Mouse (Mus musculus): ENCODE data around the gene Ntmt1. TPM values are rescaled to one million over a fixed set of nuclear protein-coding genes. Genes with fewer than 3 reads are reported as not detected.

Gene Ntmt1
- polyA plus RNA-seq, 1 experiment from 2014 or later: 107 TPM

GRCm38 (mm10) chr2:30771806-30772460 lies 35.7 kb upstream of the Ntmt1 start:
- Histone ChIP-seq H3K36me3 (no peaks in the 10 kb centered on the region), H3K4me1 (replicated peaks) (peaks cover 43% of the 10 kb centered on the region), H3K27me3 (no peaks in the 10 kb centered on the region), H3K4me3 (peak overlapping the region; percentile 44), H3K9me3 (no peaks in the 10 kb centered on the region), H3K9ac (peak overlapping the region; percentile 77), H3K4me2 (peak overlapping the region; percentile 76), H3K27ac (replicated peaks) (peak overlapping the region; percentile 89)
- ATAC-seq (ENCODE audit: low read depth): peak; percentile 57
- 5% methylated on average over 19 of the region's 19 CpGs for WGBS

GRCm38 (mm10) chr2:30772581-30773312 lies 34.9 kb upstream of the Ntmt1 start:
- Histone ChIP-seq H3K36me3 (no peaks in the 10 kb centered on the region), H3K27me3 (no peaks in the 10 kb centered on the region), H3K4me3 (no peak overlapping the region), H3K9ac (peak overlapping the region; percentile 77; the same call in 1 of the 2 replicates), H3K4me2 (no peak overlapping the region; the same call in 1 of the 2 replicates), H3K4me1 (replicated peaks) (peaks cover 37% of the 10 kb centered on the region), H3K9me3 (no peaks in the 10 kb centered on the region), H3K27ac (replicated peaks) (peak overlapping the region; percentile 89)
- no peak for ATAC-seq (ENCODE audit: low read depth)
- 44% methylated on average over 15 of the region's 15 CpGs for WGBS

GRCm38 (mm10) chr2:30773313-30774005 lies 34.2 kb upstream of the Ntmt1 start:
- Histone ChIP-seq H3K4me3 (no peak overlapping the region), H3K36me3 (no peaks in the 10 kb centered on the region), H3K27ac (replicated peaks) (peak overlapping the region; percentile 89), H3K9me3 (no peaks in the 10 kb centered on the region), H3K9ac (no peak overlapping the region), H3K4me1 (replicated peaks) (peaks cover 32% of the 10 kb centered on the region), H3K27me3 (no peaks in the 10 kb centered on the region), H3K4me2 (no peak overlapping the region)
- ATAC-seq (ENCODE audit: low read depth): no peak
- 81% methylated on average over 8 of the region's 8 CpGs for WGBS

- 63% methylated on average over 3 of the region's 3 CpGs for WGBS
- Histone ChIP-seq H3K4me3 (no peak overlapping the region), H3K36me3 (no peaks in the 10 kb centered on the region), H3K4me2 (no peak overlapping the region), H3K4me1 (replicated peaks) (peaks cover 31% of the 10 kb centered on the region), H3K27ac (replicated peaks) (no peak overlapping the region), H3K27me3 (no peaks in the 10 kb centered on the region), H3K9me3 (no peaks in the 10 kb centered on the region), H3K9ac (no peak overlapping the region)
- ATAC-seq (ENCODE audit: low read depth): no peak
These were observed 31.7 kb upstream of the Ntmt1 start for GRCm38 (mm10) chr2:30775955-30776354.

GRCm38 (mm10) chr2:30777266-30777665 lies 30.4 kb upstream of the Ntmt1 start:
- Histone ChIP-seq H3K4me1 (replicated peaks) (peaks cover 18% of the 10 kb centered on the region), H3K9me3 (no peaks in the 10 kb centered on the region), H3K27me3 (no peaks in the 10 kb centered on the region), H3K36me3 (no peaks in the 10 kb centered on the region), H3K4me3 (no peak overlapping the region), H3K9ac (no peak overlapping the region), H3K4me2 (no peak overlapping the region), H3K27ac (replicated peaks) (no peak overlapping the region)
- WGBS: 72% methylated on average over 3 of the region's 3 CpGs
- ATAC-seq (ENCODE audit: low read depth): no peak

GRCm38 (mm10) chr2:30778235-30778634 lies 29.4 kb upstream of the Ntmt1 start:
- Histone ChIP-seq H3K4me1 (replicated peaks) (peaks cover 14% of the 10 kb centered on the region; the same call in 1 of the 2 replicates), H3K4me3 (no peak overlapping the region), H3K9ac (no peak overlapping the region), H3K4me2 (no peak overlapping the region), H3K27me3 (no peaks in the 10 kb centered on the region), H3K27ac (replicated peaks) (no peak overlapping the region), H3K9me3 (no peaks in the 10 kb centered on the region), H3K36me3 (no peaks in the 10 kb centered on the region)
- WGBS: 68% methylated on average over 4 of the region's 4 CpGs
- ATAC-seq (ENCODE audit: low read depth): no peak

- no peaks in the 10 kb centered on the region for H3K9me3 ChIP-seq
- WGBS: 5% methylated on average over 5 of the region's 5 CpGs
- no peak overlapping the region for H3K9ac ChIP-seq
- H3K36me3 ChIP-seq: no peaks in the 10 kb centered on the region
- no peak overlapping the region for H3K4me3 ChIP-seq
- peaks cover 22% of the 10 kb centered on the region for H3K4me1 ChIP-seq (replicated peaks)
- no peak for ATAC-seq (ENCODE audit: low read depth)
- no peak overlapping the region for H3K27ac ChIP-seq (replicated peaks)
- no peaks in the 10 kb centered on the region for H3K27me3 ChIP-seq
- H3K4me2 ChIP-seq: no peak overlapping the region
These were observed 28.4 kb upstream of the Ntmt1 start for GRCm38 (mm10) chr2:30779241-30779640.

GRCm38 (mm10) chr2:30782312-30783290 lies 25.0 kb upstream of the Ntmt1 start:
- Histone ChIP-seq H3K4me2 (peak overlapping the region; percentile 49), H3K36me3 (no peaks in the 10 kb centered on the region), H3K9ac (peak overlapping the region; percentile 51), H3K4me3 (peak overlapping the region; percentile 18; the same call in 1 of the 2 replicates), H3K9me3 (no peaks in the 10 kb centered on the region), H3K27me3 (no peaks in the 10 kb centered on the region), H3K4me1 (replicated peaks) (peaks cover 45% of the 10 kb centered on the region), H3K27ac (replicated peaks) (peak overlapping the region; percentile 68)
- peak; percentile 24; the same call in 1 of the 2 replicates for ATAC-seq (ENCODE audit: low read depth)
- WGBS: 78% methylated on average over 8 of the region's 8 CpGs

GRCm38 (mm10) chr2:30783346-30783745 lies 24.3 kb upstream of the Ntmt1 start:
- Histone ChIP-seq H3K27ac (replicated peaks) (peak overlapping the region; percentile 68), H3K36me3 (no peaks in the 10 kb centered on the region), H3K9ac (peak overlapping the region; percentile 51), H3K9me3 (no peaks in the 10 kb centered on the region), H3K4me1 (replicated peaks) (peaks cover 45% of the 10 kb centered on the region), H3K4me3 (peak overlapping the region; percentile 18), H3K4me2 (peak overlapping the region; percentile 49), H3K27me3 (no peaks in the 10 kb centered on the region)
- under 1% methylated on average over 12 of the region's 13 CpGs for WGBS
- ATAC-seq (ENCODE audit: low read depth): peak; percentile 24

GRCm38 (mm10) chr2:30784078-30784994 lies 23.3 kb upstream of the Ntmt1 start:
- no peaks in the 10 kb centered on the region for H3K9me3 ChIP-seq
- peak; percentile 3; the same call in 1 of the 2 replicates for ATAC-seq (ENCODE audit: low read depth)
- 11% methylated on average over 39 of the region's 40 CpGs for WGBS
- H3K4me3 ChIP-seq: peak overlapping the region; percentile 7; the same call in 1 of the 2 replicates
- H3K36me3 ChIP-seq: no peaks in the 10 kb centered on the region
- peak overlapping the region; percentile 61; the same call in 1 of the 2 replicates for H3K27ac ChIP-seq (replicated peaks)
- peak overlapping the region; percentile 51 for H3K9ac ChIP-seq
- peak overlapping the region; percentile 49 for H3K4me2 ChIP-seq
- H3K27me3 ChIP-seq: no peaks in the 10 kb centered on the region
- peaks cover 42% of the 10 kb centered on the region for H3K4me1 ChIP-seq (replicated peaks)

Measured in neural tube, embryonic 13.5 days (tissue).